Mouse (Mus musculus) midbrain, embryonic 14.5 days (tissue): ENCODE measurements around the gene Cyp4x1. TPM values are rescaled to one million over a fixed set of nuclear protein-coding genes. Genes with fewer than 3 reads are reported as not detected.
A peak's percentile ranks its signal among the peaks of the same experiment; 100 is the strongest.

ENCODE experiments used
- ATAC-seq: fragments of 200-750 bp; cut with Nextera tagmentation; 2 replicates; pipeline ENCODE4 v1.8.0; 2017; ENCODE audit warnings: moderate number of reproducible peaks, moderate library complexity; ENCODE audit not compliant: low FRiP score, low TSS enrichment
- DNase-seq: peaks from one replicate; pipeline ENCODE4 v3.0.0-alpha.2; 2015
- H3K27ac ChIP-seq: fragments of 300-500 bp; sonication (generic); replicated peaks from 2 replicates; pipeline ENCODE4 v1.5.1; 2014; ENCODE audit warnings: mild to moderate bottlenecking, low read depth, low read length, moderate library complexity
- H3K27me3 ChIP-seq: fragments of 300-500 bp; sonication (generic); 2 replicates; pipeline ENCODE4 v1.6.1; 2014; ENCODE audit warnings: low read length, control low read depth, mixed read lengths; ENCODE audit not compliant: control insufficient read depth, insufficient read depth
- H3K36me3 ChIP-seq: fragments of 300-500 bp; sonication (generic); 2 replicates; pipeline ENCODE4 v1.6.1; 2014; ENCODE audit warnings: low read length, control low read depth; ENCODE audit not compliant: control insufficient read depth, insufficient read depth
- H3K4me1 ChIP-seq: fragments of 300-500 bp; sonication (generic); 2 replicates; pipeline ENCODE4 v1.6.1; 2014; ENCODE audit warnings: mild to moderate bottlenecking, antibody characterized with exemption, low read length, control low read depth; ENCODE audit not compliant: control insufficient read depth, insufficient read depth
- H3K4me2 ChIP-seq: fragments of 300-500 bp; sonication (generic); 2 replicates; pipeline ENCODE4 v1.6.1; 2014; ENCODE audit warnings: mild to moderate bottlenecking, low read length, moderate library complexity
- H3K4me3 ChIP-seq: fragments of 300-500 bp; sonication (generic); replicated peaks from 2 replicates; pipeline ENCODE4 v1.5.1; 2014; ENCODE audit warnings: low read depth, low read length
- H3K9ac ChIP-seq: fragments of 300-500 bp; sonication (generic); replicated peaks from 2 replicates; pipeline ENCODE4 v1.6.1; 2014; ENCODE audit warnings: mild to moderate bottlenecking, low read length, moderate library complexity
- H3K9me3 ChIP-seq: fragments of 300-500 bp; sonication (generic); 2 replicates; pipeline ENCODE4 v1.6.1; 2016; ENCODE audit warnings: low read length, control low read depth, mixed read lengths; ENCODE audit not compliant: control insufficient read depth
- WGBS: fragments of 180-500 bp; shearing (Covaris S2); extraction: QIAGEN DNeasy Blood & Tissue Kit; methylation state at CpG from one replicate; pipeline ENCODE4 v1.1.7; 2014; 5-methylcytosine and 5-hydroxymethylcytosine counted together
- polyA plus RNA-seq: library from polyadenylated mRNA; unstranded; fragments of >200 nt; fragmentation: Nextera tagmentation; extraction: Ambion mirVana; gene quantifications from 2 replicates; pipeline ENCODE4 v1.2.1, GENCODE M21; 2014

The Cyp4x1 gene
- polyA plus RNA-seq, 1 experiment from 2014 or later = 10.8 TPM

DNA sequence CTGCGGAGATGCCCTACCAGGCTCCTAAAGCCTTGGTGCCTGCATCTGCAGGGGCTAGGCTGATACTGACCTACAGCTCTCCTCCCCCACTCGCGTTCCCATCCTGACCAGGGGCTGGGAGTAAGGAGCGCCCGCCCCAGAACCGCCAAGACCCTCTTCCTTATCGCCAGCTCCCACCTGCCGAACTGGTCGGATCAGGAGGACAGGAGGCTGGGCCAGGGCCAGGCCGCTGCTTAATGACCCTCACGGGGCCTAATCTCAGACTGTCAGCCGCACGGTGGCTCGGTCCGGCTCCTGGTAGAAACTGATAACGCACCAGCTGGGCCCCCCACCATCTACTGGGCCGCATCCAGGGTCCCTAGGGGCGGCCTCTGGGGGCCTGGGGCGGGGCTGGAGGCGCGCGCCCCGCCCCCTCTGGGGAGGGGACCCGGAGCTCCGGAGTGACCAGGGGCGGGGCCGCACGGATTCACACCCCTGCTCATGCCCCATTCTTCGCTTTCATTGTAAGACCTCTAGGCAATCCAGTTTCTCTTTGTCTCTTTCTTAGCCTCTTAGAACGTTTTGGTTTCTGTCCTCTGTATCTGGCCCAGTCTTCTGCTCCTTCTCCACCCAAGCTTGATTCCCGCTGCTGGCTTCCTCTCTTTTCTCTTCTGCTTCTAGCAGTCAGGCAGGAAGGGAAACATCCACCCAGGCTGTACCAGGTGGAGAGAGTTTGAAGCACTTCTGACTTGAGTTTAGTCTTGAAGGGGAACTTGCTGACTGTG, 38.2 kb downstream of the Cyp4x1 start:
- Histone ChIP-seq H3K9ac (peak overlapping the region; percentile 52), H3K36me3 (no peaks in the 10 kb centered on the region), H3K9me3 (no peaks in the 10 kb centered on the region), H3K27me3 (peaks cover 2% of the 10 kb centered on the region; the same call in 1 of the 2 replicates), H3K27ac (peak overlapping the region; percentile 32; the same call in 1 of the 2 replicates), H3K4me1 (peaks cover 11% of the 10 kb centered on the region; the same call in 1 of the 2 replicates), H3K4me3 (peak overlapping the region; percentile 37), H3K4me2 (peak overlapping the region; percentile 76)
- DNase-seq (peak; percentile 73), ATAC-seq (peak; percentile 77)
- under 1% methylated on average over 31 of the region's 31 CpGs for WGBS

DNA sequence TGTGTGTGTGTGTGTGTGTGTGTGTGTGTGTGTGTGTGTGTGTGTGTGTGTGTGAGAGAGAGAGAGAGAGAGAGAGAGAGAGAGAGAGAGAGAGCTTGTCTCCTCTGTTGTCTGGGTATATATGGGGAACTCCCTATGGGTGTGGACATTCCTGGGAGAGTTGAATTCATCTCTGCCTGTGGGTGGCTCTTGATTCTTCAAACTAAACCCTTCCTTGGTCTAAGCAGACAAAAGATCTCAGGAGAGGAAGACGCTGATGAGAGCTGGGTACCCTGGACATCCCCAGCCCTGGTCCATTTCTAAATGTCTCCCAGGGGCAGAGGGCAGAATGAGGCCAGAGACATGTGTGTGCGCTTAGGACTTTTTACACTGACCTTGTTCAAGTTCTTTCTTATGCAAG, 40.0 kb downstream of the Cyp4x1 start:
- no peaks in the 10 kb centered on the region for H3K9me3 ChIP-seq
- ATAC-seq = no peak
- no peak overlapping the region for H3K9ac ChIP-seq
- no peak overlapping the region for H3K27ac ChIP-seq
- H3K4me1 ChIP-seq = peaks cover 11% of the 10 kb centered on the region; the same call in 1 of the 2 replicates
- no peak for DNase-seq
- H3K27me3 ChIP-seq = peaks cover 2% of the 10 kb centered on the region; the same call in 1 of the 2 replicates
- no peak overlapping the region for H3K4me2 ChIP-seq
- no peak overlapping the region for H3K4me3 ChIP-seq
- no peaks in the 10 kb centered on the region for H3K36me3 ChIP-seq
- 85% methylated on average over 2 of the region's 2 CpGs for WGBS

DNA sequence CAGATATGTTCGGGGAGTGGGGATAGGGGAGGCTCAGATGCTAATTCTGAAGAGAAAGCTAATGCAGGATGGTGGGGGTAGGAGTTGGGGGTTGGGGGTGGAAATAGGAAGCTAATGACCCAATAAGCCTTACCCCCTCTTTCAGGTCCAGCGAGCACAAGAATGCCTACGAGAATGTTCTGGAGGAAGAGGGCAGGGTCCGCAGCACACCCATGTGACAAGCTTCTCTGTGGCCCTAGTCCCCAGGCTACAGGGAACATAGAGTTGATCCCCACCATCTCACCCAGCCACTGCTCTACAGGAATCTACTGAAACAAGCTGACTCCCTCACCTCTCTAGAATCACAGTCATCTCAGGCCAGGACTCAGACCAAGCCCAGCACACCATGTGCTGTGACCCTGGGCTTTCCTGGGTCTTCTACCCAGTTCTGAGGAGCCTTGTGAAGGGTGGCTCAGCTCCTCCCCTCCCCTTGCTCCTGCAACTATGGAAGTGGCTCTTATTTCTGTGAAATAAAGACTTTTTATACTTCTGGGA, 40.7 kb downstream of the Cyp4x1 start:
- Histone ChIP-seq H3K27me3 (peaks cover 2% of the 10 kb centered on the region; the same call in 1 of the 2 replicates), H3K4me1 (peaks cover 11% of the 10 kb centered on the region; the same call in 1 of the 2 replicates), H3K36me3 (no peaks in the 10 kb centered on the region), H3K9me3 (no peaks in the 10 kb centered on the region), H3K4me3 (no peak overlapping the region), H3K9ac (no peak overlapping the region), H3K4me2 (no peak overlapping the region), H3K27ac (no peak overlapping the region)
- DNase-seq (no peak), ATAC-seq (no peak)
- 73% methylated on average over 4 of the region's 4 CpGs for WGBS

DNA sequence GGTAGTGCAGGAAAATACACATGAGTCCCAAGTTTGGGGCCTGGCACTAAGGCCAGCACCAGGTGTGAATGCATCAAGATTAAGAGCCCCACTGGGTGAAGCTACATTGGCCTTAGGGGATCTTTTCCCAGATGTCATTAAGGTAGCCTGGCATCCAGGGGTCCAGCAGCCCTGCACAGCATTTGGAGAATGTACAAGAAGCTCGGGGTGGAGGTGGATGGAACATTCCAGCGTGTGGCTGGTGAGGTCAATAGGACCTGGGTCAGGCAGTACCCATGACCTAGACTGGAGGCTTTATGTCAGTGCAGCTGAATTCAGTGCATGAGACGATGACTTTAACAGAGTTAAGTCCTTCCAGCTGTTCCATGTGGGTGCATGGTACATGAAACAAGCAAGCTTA, 42.3 kb downstream of the Cyp4x1 start:
- H3K27ac ChIP-seq = no peak overlapping the region
- peaks cover 8% of the 10 kb centered on the region for H3K27me3 ChIP-seq
- H3K9ac ChIP-seq = no peak overlapping the region
- no peak overlapping the region for H3K4me2 ChIP-seq
- H3K4me3 ChIP-seq = no peak overlapping the region
- DNase-seq (no peak), ATAC-seq (no peak)
- H3K9me3 ChIP-seq = no peaks in the 10 kb centered on the region
- WGBS = 84% methylated on average over 3 of the region's 3 CpGs
- H3K4me1 ChIP-seq = peaks cover 7% of the 10 kb centered on the region; the same call in 1 of the 2 replicates
- H3K36me3 ChIP-seq = no peaks in the 10 kb centered on the region

DNA sequence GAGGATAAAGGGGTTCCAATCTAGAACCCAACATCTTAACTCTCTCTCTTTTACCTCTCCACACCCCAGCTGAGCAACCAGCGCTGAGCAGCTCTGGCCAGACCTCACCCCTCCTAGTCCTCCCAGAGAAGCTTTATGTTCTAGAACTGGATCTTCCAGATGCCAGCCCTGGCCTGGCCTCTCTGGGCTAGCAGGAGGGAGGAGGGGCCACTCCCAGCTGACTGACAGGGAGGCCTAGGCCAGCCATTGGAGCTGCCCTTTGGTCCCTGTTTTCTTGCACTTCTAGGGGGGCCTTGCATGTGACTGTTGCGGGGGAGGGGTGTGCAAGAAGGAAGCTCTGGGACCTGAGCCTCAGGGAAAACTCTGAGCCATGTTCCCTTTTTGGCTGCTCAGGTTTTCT, 43.5 kb downstream of the Cyp4x1 start:
- H3K4me3 ChIP-seq = no peak overlapping the region
- peaks cover under 1% of the 10 kb centered on the region; the same call in 1 of the 2 replicates for H3K4me1 ChIP-seq
- no peak overlapping the region for H3K27ac ChIP-seq
- no peak overlapping the region for H3K4me2 ChIP-seq
- H3K9ac ChIP-seq = no peak overlapping the region
- ATAC-seq = no peak
- WGBS = 72% methylated on average over 2 of the region's 2 CpGs
- DNase-seq = no peak
- no peaks in the 10 kb centered on the region for H3K36me3 ChIP-seq
- H3K27me3 ChIP-seq = peaks cover 6% of the 10 kb centered on the region; the same call in 1 of the 2 replicates
- H3K9me3 ChIP-seq = no peaks in the 10 kb centered on the region

DNA sequence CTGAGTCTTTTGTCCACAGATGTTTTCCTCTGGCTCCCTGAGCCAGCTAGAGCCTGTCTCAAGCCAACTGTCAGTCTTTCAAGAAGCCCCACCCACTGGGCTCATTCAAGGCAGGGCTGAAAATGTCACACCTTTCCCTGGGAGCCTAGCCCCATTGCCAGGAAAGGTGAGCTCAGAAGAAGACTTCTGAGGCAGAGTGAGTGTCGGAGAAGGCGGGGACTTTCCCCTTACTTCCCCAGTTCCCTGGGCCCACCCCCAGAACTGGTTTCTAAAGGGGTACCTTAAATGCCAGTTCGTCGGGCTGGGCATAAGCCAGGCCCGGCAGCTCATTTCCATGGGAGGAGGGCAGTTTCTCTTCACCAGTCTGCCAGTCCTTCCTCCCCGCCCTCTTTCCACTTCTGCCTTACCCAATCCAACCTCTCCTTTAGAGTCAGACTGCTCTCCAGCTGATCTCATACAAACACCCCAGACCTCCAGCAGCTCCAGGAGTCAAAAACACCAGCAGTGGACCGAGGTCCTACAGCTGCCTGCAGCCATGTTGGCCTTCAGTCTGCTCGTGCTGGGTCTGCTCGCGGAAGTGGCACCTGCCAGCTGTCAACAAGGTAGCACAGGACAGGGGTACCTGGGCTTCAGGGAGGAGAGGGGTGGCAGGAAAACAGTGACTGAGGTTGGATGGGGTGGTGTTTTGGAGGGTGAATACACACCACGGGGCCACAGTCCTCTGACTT, 45.3 kb downstream of the Cyp4x1 start, which contains the start of gene Pdzk1ip1:
Pdzk1ip1 (plus strand) TSS at position 98 of the 728 bp plus-strand sequence.
- DNase-seq = no peak
- H3K27ac ChIP-seq = no peak within 1 kb of the TSS
- 31% methylated on average over 11 of the region's 11 CpGs for WGBS
- ATAC-seq = no peak
- no peaks in the 10 kb centered on the region for H3K4me1 ChIP-seq
- no peak within 1 kb of the TSS for H3K4me3 ChIP-seq
- no peaks in the 10 kb centered on the region for H3K9me3 ChIP-seq
- H3K4me2 ChIP-seq = no peak within 1 kb of the TSS; the same call in 1 of the 2 replicates
- peaks cover 6% of the 10 kb centered on the region; the same call in 1 of the 2 replicates for H3K27me3 ChIP-seq
- no peak within 1 kb of the TSS for H3K9ac ChIP-seq
- no peaks in the 10 kb centered on the region for H3K36me3 ChIP-seq

DNA sequence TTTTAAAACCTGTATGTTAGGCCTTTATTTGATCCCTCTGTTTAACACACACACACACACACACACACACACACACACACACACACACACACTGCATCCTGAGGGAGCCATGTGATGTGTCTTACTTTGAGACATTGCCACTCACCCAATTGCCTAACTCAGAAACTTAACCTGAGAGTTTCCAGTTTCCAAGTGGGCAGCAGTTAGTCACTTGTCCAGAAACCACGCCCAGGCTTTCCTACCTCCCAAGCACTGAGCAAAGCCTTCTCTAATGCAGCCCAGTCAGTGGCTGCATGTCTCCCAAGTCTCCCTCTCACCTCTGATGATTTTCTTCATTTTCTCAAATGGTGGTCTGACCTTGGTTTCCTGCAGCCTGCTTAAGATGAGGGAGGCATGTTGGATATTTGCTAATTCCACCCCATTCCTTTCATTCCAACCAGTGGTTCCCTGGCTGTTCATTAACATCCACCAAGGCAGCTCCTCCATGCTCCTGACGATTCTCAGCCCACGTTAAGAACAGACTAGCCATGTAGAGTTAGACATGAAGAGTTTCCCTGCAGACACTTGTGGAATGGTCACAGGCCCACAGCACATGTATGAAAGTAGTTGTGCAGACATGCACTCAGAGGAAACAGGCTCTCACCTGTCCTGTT, 47.2 kb downstream of the Cyp4x1 start:
- H3K27ac ChIP-seq = no peak overlapping the region
- H3K9ac ChIP-seq = no peak overlapping the region
- H3K4me3 ChIP-seq = no peak overlapping the region
- DNase-seq = no peak
- peaks cover 6% of the 10 kb centered on the region; the same call in 1 of the 2 replicates for H3K27me3 ChIP-seq
- 66% methylated on average over 3 of the region's 3 CpGs for WGBS
- no peak for ATAC-seq
- no peak overlapping the region for H3K4me2 ChIP-seq
- no peaks in the 10 kb centered on the region for H3K9me3 ChIP-seq
- no peaks in the 10 kb centered on the region for H3K4me1 ChIP-seq
- H3K36me3 ChIP-seq = no peaks in the 10 kb centered on the region

DNA sequence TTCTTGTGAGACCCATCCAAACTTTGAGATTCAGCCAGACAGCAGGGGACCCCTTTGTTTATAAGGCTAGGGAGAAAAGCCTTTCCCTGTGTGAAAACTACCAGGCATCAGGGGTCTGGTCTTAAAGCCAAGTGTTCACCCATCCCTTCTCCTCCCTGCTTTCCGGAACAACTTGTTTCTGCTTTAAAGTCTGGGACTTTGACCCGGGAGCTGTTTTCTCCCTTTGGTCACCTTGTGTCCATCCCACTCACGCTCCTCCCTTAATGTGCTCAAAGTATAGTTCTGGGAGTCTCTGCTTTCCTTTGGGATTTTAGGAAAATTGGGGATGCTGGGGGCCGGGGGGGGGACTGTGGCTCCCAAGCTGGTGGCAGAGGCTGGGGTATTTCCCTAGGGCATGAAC, 47.8 kb downstream of the Cyp4x1 start:
- ATAC-seq = no peak
- WGBS = 63% methylated on average over 4 of the region's 4 CpGs

More for the DNA sequence above, 47.8 kb downstream of the Cyp4x1 start:
- Histone ChIP-seq H3K36me3 (no peaks in the 10 kb centered on the region), H3K4me2 (no peak overlapping the region), H3K9me3 (no peaks in the 10 kb centered on the region), H3K4me1 (no peaks in the 10 kb centered on the region), H3K4me3 (no peak overlapping the region), H3K9ac (no peak overlapping the region), H3K27me3 (peaks cover 6% of the 10 kb centered on the region; the same call in 1 of the 2 replicates), H3K27ac (no peak overlapping the region)
- no peak for DNase-seq
